Mouse (Mus musculus): ENCODE results near the gene Anxa5. TPM values are rescaled to one million over a fixed set of nuclear protein-coding genes. Genes with fewer than 3 reads are reported as not detected.
A peak's percentile ranks its signal among the peaks of the same experiment; 100 is the strongest.

Anxa5 gene
- polyA plus RNA-seq, 1 experiment = 177 TPM

DNA sequence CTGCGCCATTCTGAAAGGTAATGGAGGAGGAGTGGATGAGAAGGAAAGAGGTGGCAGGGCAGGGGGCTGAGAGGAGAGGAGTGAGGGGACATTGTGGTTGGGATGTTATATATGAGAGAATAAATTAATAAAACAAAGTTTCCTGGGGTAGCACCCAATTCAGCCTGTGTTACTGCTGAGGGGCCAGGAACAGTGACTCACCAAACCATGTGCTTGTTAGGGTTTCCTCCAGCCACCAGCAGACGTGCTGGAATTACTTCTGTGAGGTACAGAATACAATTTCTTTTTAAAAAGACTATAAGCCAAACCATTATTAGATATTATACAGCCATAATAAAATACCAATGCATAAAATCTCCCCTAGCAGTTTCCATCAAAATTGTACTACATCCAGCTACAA is 18.9 kb upstream of the Anxa5 start:
- Histone ChIP-seq H3K27ac (ENCODE audit: insufficient read depth, low read length) (no peak overlapping the region), H3K4me1 (ENCODE audit: control insufficient read depth, insufficient read depth, low read length) (no peaks in the 10 kb centered on the region), H3K27me3 (ENCODE audit: control insufficient read depth, insufficient read depth, low read length) (no peaks in the 10 kb centered on the region), H3K4me3 (replicated peaks; ENCODE audit: insufficient read depth, low read depth, low read length) (no peak overlapping the region)
- DNase-seq = no peak
- 99% methylated on average over 2 of the region's 2 CpGs for WGBS
- no peak for TF ChIP-seq POLR2A (IDR thresholded peaks at IDR 0.05; ENCODE audit: borderline replicate concordance, insufficient read depth, low read length)

DNA sequence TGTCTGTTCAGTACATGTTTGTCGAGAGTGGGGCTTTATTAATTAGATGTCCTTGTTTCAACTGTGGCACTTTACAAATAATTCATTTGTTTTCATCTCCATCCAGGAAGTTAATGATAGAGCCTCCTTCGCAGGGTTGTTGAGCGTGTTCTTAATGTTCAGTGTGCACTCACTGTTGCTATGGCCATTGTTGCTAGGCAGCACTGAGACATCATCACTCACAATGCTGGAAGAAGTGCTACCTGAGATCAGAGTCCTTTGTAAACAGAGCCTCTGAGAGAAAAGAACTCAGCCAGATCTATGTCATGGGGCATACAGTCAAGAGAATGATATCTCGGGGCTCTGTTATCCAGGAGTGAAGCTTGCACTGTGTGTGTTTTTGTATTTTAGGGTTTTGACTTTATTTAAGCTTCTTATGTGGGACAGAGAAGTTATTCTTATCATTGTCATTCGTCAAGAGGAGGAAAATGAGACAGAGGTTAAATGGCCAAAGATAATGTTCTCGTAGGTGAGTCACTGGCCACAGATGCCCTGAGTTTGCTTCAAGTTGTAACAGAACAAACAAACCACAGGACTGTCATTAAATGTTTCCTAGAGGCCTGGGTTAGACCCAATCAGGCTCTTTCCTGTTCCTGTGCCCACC is 18.1 kb upstream of the Anxa5 start:
- no peak for TF ChIP-seq POLR2A (IDR thresholded peaks at IDR 0.05; ENCODE audit: borderline replicate concordance, insufficient read depth, low read length)
- TF ChIP-seq CTCF (IDR thresholded peaks at IDR 0.05; ENCODE audit: borderline replicate concordance, insufficient read depth, low read depth, low read length) = no peak
- Histone ChIP-seq H3K27ac (ENCODE audit: insufficient read depth, low read length) (no peak overlapping the region), H3K4me3 (replicated peaks; ENCODE audit: insufficient read depth, low read depth, low read length) (no peak overlapping the region), H3K4me1 (ENCODE audit: control insufficient read depth, insufficient read depth, low read length) (no peaks in the 10 kb centered on the region), H3K27me3 (ENCODE audit: control insufficient read depth, insufficient read depth, low read length) (no peaks in the 10 kb centered on the region)
- no peak for DNase-seq
- 76% methylated on average over 6 of the region's 6 CpGs for WGBS

- DNase-seq = no peak
- H3K27ac ChIP-seq (ENCODE audit: insufficient read depth, low read length) = no peak overlapping the region
- H3K4me1 ChIP-seq (ENCODE audit: control insufficient read depth, insufficient read depth, low read length) = no peaks in the 10 kb centered on the region
- no peak for TF ChIP-seq CTCF (IDR thresholded peaks at IDR 0.05; ENCODE audit: borderline replicate concordance, insufficient read depth, low read depth, low read length)
- TF ChIP-seq POLR2A (IDR thresholded peaks at IDR 0.05; ENCODE audit: borderline replicate concordance, insufficient read depth, low read length) = no peak
- no peaks in the 10 kb centered on the region for H3K27me3 ChIP-seq (ENCODE audit: control insufficient read depth, insufficient read depth, low read length)
- no peak overlapping the region for H3K4me3 ChIP-seq (replicated peaks; ENCODE audit: insufficient read depth, low read depth, low read length)
- WGBS = 82% methylated on average over 9 of the region's 9 CpGs
Measured at GRCm38 (mm10) chr3:36492716-36493391, 17.2 kb upstream of the Anxa5 start.

- H3K27ac ChIP-seq (ENCODE audit: insufficient read depth, low read length) = no peak overlapping the region
- H3K4me1 ChIP-seq (ENCODE audit: control insufficient read depth, insufficient read depth, low read length) = peaks cover 3% of the 10 kb centered on the region; the same call in 1 of the 2 replicates
- no peak for TF ChIP-seq CTCF (IDR thresholded peaks at IDR 0.05; ENCODE audit: borderline replicate concordance, insufficient read depth, low read depth, low read length)
- no peak for TF ChIP-seq POLR2A (IDR thresholded peaks at IDR 0.05; ENCODE audit: borderline replicate concordance, insufficient read depth, low read length)
- H3K4me3 ChIP-seq (replicated peaks; ENCODE audit: insufficient read depth, low read depth, low read length) = no peak overlapping the region
- no peaks in the 10 kb centered on the region for H3K27me3 ChIP-seq (ENCODE audit: control insufficient read depth, insufficient read depth, low read length)
- WGBS = 93% methylated on average over 5 of the region's 5 CpGs
- DNase-seq = no peak
Measured at GRCm38 (mm10) chr3:36491535-36491934, 15.8 kb upstream of the Anxa5 start.

DNA sequence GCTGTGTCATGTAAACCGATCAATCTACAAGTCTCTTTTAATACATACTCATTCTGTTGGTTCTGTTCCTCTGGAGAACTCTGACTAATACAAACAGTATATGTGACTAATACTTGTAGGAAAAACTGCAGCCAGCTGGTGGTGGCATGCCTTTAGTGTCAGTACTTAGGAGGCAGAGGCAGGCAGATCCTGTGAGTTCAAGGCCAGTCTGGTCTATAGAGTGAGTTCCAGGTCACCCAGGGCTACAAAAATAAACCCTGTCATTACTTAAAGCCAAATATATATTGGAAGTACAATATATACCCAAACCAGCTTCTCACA is 13.9 kb upstream of the Anxa5 start:
- 98% methylated on average over 1 of the region's 1 CpGs for WGBS
- Histone ChIP-seq H3K27me3 (ENCODE audit: control insufficient read depth, insufficient read depth, low read length) (no peaks in the 10 kb centered on the region), H3K27ac (ENCODE audit: insufficient read depth, low read length) (no peak overlapping the region), H3K4me3 (replicated peaks; ENCODE audit: insufficient read depth, low read depth, low read length) (no peak overlapping the region), H3K4me1 (ENCODE audit: control insufficient read depth, insufficient read depth, low read length) (peaks cover 3% of the 10 kb centered on the region; the same call in 1 of the 2 replicates)
- DNase-seq = no peak
- no peak for TF ChIP-seq CTCF (IDR thresholded peaks at IDR 0.05; ENCODE audit: borderline replicate concordance, insufficient read depth, low read depth, low read length)
- TF ChIP-seq POLR2A (IDR thresholded peaks at IDR 0.05; ENCODE audit: borderline replicate concordance, insufficient read depth, low read length) = no peak

- Histone ChIP-seq H3K27ac (ENCODE audit: insufficient read depth, low read length) (no peak overlapping the region), H3K27me3 (ENCODE audit: control insufficient read depth, insufficient read depth, low read length) (no peaks in the 10 kb centered on the region), H3K4me3 (replicated peaks; ENCODE audit: insufficient read depth, low read depth, low read length) (no peak overlapping the region), H3K4me1 (ENCODE audit: control insufficient read depth, insufficient read depth, low read length) (peaks cover 3% of the 10 kb centered on the region; the same call in 1 of the 2 replicates)
- TF ChIP-seq POLR2A (IDR thresholded peaks at IDR 0.05; ENCODE audit: borderline replicate concordance, insufficient read depth, low read length) (no peak), CTCF (IDR thresholded peaks at IDR 0.05; ENCODE audit: borderline replicate concordance, insufficient read depth, low read depth, low read length) (no peak)
- WGBS = 96% methylated on average over 6 of the region's 6 CpGs
- DNase-seq = no peak
Measured at GRCm38 (mm10) chr3:36488899-36489589, 13.3 kb upstream of the Anxa5 start.

GRCm38 (mm10) chr3:36488367-36488766 is 12.7 kb upstream of the Anxa5 start:
- TF ChIP-seq CTCF (IDR thresholded peaks at IDR 0.05; ENCODE audit: borderline replicate concordance, insufficient read depth, low read depth, low read length) (no peak), POLR2A (IDR thresholded peaks at IDR 0.05; ENCODE audit: borderline replicate concordance, insufficient read depth, low read length) (no peak)
- Histone ChIP-seq H3K27ac (ENCODE audit: insufficient read depth, low read length) (no peak overlapping the region), H3K4me1 (ENCODE audit: control insufficient read depth, insufficient read depth, low read length) (peaks cover 3% of the 10 kb centered on the region; the same call in 1 of the 2 replicates), H3K4me3 (replicated peaks; ENCODE audit: insufficient read depth, low read depth, low read length) (no peak overlapping the region), H3K27me3 (ENCODE audit: control insufficient read depth, insufficient read depth, low read length) (no peaks in the 10 kb centered on the region)
- DNase-seq = peak; percentile 33 to 36
- 3% methylated on average over 1 of the region's 1 CpGs for WGBS

DNA sequence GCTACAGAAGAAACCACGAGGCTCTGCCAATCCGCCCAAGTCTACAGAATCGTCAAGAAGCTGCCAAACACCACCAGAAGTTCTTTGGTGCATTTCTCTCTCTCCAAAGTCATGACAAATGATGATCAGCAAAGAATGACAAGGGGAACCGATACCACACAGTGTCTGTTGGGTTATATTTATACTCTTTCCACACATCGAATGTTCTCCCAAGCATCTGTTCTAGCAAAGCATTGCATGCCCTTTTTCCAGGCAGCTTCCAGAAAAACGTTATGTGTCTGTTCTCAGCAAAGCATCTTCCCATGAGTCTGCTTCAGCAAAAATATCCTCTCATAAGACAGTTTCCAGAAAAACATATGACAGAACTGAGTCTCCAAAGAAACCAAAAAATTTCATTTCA is 11.2 kb upstream of the Anxa5 start:
- Histone ChIP-seq H3K27me3 (ENCODE audit: control insufficient read depth, insufficient read depth, low read length) (no peaks in the 10 kb centered on the region), H3K4me1 (ENCODE audit: control insufficient read depth, insufficient read depth, low read length) (peaks cover 4% of the 10 kb centered on the region; the same call in 1 of the 2 replicates), H3K4me3 (replicated peaks; ENCODE audit: insufficient read depth, low read depth, low read length) (no peak overlapping the region), H3K27ac (ENCODE audit: insufficient read depth, low read length) (no peak overlapping the region)
- DNase-seq = no peak
- TF ChIP-seq CTCF (IDR thresholded peaks at IDR 0.05; ENCODE audit: borderline replicate concordance, insufficient read depth, low read depth, low read length) (no peak), POLR2A (IDR thresholded peaks at IDR 0.05; ENCODE audit: borderline replicate concordance, insufficient read depth, low read length) (no peak)
- 94% methylated on average over 6 of the region's 6 CpGs for WGBS
